Mouse (Mus musculus) neural tube, embryonic 10.5 days (tissue): ENCODE data around the gene Rhof.
A peak's percentile ranks its signal among the peaks of the same experiment; 100 is the strongest.

Experiments used
- DNase-seq: peaks from one replicate; pipeline ENCODE4 v3.0.0-alpha.2; 2017; ENCODE audit warnings: low spot score; ENCODE audit errors: extremely low spot score

The Rhof gene

DNA sequence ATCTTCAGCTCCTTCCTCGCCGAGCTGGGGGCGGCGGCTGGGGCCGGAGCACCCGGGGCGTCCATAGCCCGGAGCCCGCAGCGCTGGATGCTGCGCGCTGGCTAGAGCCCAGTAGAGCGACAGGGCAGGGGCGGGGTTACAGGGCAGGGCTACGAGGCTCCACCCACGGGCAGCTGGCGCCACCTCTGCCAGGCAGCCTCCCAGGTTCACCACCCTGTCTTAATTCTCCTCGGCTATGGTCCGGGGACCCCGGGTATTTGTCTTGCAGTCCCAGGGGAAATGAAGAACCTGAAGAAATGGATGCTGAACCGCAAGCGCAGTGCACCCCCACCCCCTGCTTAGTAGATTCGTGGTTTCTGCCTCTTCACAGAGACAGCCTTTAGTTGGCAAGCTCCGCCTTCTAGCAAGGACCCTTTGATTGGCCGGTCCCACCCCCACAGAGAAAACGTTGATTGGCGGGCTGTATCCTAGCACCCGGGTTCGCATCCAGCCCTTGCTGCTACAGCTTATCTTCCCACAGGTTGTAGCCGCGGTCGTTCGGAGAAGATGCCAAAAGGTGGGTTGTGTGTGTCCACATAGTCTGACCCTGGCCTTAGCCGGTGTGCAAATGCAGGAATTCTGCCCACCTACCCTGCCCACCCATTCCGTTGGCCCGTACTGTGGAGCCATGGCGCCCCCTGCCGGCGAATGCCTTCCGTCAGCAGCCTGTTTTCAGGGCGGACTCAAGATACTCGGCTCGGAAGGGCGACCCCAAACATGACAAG is at the start of gene Rhof:
TSS of gene Rhof (minus strand) at position 385 of the 764 bp plus-strand sequence.
- DNase-seq = peak; percentile 83

DNA sequence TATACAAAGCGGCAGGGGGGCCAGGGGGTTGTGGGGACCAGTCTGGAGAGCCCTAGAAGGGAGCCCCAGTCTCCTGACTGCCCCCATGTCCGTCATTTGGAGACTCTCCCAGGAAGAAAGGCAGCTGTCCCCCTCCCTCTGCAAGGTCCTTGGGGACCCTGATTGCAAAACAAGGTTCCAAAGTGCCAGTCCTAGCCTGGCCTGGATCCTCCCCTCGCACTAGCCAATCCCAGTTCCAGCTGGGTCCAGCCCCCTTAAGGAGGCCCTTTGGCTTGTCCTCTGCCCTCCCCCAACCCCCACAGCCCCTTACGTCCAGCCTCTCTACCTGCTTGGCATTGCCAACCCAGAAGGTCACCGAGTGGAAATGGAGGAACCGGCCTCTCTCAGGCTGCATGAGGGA is 49.0 kb upstream of the Rhof start:
- no peak for DNase-seq

- no peak for DNase-seq
These were observed 47.9 kb upstream of the Rhof start for GRCm38 (mm10) chr5:123180390-123180789.

GRCm38 (mm10) chr5:123178792-123179191 is 46.3 kb upstream of the Rhof start:
- no peak for DNase-seq

GRCm38 (mm10) chr5:123171646-123172350 is 39.3 kb upstream of the Rhof start:
- peak; percentile 89 for DNase-seq

- DNase-seq = no peak
These were observed 37.9 kb upstream of the Rhof start for GRCm38 (mm10) chr5:123170365-123170764.

DNA sequence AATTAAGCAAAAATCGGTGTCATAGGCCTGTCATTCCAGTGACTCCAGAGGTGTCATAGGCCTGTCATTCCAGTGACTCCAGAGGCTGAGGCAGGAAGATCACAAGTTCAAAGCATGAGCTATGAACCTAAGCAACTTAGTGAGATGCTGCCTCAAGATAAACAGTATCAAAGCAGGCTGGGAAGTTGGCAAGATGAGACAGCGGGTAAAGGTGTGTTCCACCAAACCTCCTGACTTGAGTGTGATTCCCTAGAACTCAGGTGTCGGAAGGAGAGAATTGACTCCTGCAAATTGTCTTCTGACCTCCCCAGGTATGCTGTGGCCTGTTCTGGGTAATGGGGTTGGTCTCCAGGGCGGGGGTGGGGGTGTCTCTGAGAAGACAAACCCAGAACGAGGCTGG is 36.8 kb upstream of the Rhof start, which contains the start of gene Psmd9:
TSS of gene Psmd9 (plus strand) at position 130 of the 400 bp plus-strand sequence.
- DNase-seq = no peak

GRCm38 (mm10) chr5:123167591-123167990 is 35.1 kb upstream of the Rhof start:
- no peak for DNase-seq

DNA sequence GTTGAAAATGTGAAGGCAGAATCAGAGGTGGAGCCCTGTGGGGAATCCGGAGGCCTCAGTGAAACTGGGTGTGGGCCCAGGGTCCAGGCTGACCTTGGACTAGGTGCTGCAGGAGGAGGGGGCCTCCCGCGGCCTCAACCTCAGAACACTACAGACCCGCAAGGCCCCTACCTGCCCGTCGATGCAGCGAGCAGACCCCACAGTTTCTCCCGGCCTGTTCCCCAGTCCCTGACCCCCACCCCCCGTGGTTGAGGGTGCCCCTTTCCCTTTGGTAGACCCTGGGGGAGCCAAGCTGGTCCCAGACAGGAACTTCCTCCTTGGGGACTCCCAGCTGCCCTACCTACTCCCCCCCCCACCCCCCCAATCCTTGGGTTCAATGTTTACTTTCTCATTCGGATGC is 33.9 kb upstream of the Rhof start:
- DNase-seq = no peak

DNA sequence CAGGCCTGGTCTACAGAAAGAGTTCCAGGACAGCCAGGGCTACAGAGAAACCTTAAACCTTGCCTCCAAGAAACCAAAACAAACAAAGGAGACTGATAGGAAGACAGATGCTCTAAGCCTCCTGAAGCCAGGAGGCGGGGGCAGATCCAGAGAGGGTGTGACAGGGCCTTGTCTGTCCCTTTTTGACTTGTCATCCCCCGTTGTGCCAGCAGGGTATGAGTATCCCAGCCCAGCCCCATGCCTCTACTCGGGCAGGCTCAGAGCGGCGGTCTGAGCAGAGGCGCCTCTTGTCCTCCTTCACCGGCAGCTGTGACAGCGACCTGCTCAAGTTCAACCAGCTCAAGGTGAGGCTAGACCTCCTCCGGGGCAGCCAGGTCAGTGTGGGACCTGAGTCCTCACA is 30.4 kb upstream of the Rhof start:
- DNase-seq = no peak

DNA sequence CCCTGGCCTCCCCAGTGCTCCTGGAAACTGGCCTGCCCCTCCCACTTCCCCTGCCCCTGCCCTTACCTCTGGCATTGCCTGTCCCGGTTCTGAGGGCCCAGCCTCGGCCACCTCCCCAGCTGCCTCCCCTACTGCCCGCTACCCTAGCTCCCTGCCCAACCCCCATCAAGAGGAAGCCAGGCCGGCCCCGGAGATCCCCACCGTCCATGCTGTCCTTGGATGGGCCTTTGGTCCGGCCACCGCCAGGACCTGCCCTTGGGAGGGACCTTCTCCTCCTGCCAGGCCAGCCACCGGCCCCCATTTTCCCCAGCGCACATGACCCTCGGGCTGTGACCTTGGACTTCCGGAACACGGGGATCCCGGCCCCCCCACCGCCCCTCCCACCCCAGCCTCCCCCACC is 27.8 kb upstream of the Rhof start:
- no peak for DNase-seq

DNA sequence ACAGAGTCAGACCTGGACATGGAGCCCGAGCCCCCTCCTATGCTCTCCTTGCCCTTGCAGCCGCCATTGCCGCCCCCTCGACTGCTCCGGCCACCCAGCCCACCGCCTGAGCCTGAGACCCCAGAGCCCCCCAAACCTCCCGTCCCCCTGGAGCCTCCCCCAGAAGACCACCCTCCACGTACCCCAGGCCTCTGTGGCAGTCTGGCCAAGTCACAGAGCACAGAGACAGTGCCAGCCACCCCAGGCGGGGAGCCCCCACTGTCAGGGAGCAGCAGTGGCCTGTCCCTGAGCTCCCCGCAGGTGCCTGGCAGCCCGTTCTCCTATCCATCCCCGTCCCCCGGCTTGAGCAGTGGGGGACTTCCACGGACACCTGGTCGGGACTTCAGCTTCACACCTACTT is 27.4 kb upstream of the Rhof start:
- DNase-seq = no peak

DNA sequence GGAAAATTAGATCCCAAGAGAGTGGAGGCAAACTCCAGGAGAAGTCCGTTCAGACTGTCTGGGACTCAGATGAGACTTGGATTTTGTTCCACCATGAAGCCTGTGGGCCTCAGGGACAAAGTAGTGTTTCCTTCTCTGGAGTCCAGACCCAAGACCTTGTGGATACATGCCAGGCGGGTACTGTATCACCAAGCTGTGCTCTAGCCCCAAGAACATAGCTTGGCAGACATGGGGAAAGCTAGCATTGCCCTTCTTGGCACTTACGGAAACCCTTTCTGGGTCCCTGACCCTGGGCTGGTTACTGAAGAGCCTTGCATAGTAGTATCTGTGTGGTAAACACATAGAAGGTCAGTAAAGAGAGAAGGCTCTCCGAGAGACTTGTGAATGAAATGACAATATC is 27.0 kb upstream of the Rhof start:
- DNase-seq = no peak

- no peak for DNase-seq
These were observed 25.5 kb upstream of the Rhof start for GRCm38 (mm10) chr5:123157972-123158371.

GRCm38 (mm10) chr5:123156763-123157162 is 24.3 kb upstream of the Rhof start:
- DNase-seq = no peak

DNA sequence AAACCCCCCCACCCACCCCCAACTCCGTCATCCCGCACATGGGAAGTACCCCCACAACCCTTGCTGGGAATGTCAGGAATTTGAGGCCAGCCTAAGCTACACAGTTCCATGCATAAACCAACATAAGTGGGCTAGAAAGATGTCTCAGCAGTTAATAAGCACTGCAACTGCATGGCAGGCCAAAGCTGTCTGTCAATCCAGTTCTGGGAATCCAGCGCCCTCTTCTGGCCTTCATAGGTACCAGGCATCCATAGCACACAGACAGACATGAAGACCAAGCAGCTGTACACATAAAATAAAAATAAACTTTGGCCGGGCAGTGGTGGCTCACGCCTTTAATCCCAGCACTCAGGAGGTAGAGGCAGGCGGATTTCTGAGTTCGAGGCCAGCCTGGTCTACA is 22.9 kb upstream of the Rhof start:
- DNase-seq = peak; percentile 60

GRCm38 (mm10) chr5:123152901-123153300 is 20.4 kb upstream of the Rhof start:
- no peak for DNase-seq

DNA sequence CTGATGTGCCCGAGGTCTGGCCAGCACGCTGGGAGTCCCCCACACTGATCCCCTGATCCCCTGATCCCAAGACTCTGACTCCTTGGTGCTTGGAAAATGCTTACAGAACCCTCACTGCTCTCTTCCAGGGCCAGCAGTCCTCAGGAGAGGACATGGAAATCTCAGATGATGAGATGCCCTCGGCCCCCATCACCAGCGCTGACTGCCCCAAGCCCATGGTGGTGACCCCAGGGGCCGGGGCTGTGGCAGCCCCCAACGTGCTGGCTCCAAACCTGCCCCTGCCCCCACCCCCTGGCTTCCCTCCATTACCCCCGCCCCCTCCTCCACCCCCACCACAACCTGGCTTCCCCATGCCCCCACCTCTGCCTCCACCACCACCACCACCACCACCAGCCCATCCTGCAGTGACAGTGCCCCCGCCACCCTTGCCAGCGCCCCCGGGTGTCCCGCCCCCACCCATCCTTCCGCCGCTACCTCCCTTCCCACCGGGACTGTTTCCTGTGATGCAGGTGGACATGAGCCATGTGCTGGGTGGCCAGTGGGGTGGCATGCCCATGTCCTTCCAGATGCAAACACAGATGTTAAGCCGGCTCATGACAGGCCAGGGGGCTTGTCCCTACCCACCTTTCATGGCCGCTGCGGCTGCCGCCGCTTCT is 19.3 kb upstream of the Rhof start:
- no peak for DNase-seq

- DNase-seq = no peak
These were observed 18.6 kb upstream of the Rhof start for GRCm38 (mm10) chr5:123151077-123151476.

- no peak for DNase-seq
These were observed 18.1 kb upstream of the Rhof start for GRCm38 (mm10) chr5:123150641-123151040.

GRCm38 (mm10) chr5:123149451-123150400 is 17.2 kb upstream of the Rhof start:
- peak; percentile 90 for DNase-seq
